Mouse (Mus musculus) megakaryocyte, embryonic 14.5 days (primary cell): ENCODE data around the gene Lix1l.

Source experiments
- FLI1 ChIP-seq: IDR thresholded peaks from 2 replicates; pipeline ENCODE4 v1.6.1; 2012; ENCODE audit warnings: low read length, inconsistent platforms, mixed read lengths
- GATA1 ChIP-seq: IDR thresholded peaks from 3 replicates; pipeline ENCODE4 v1.6.1; 2012; ENCODE audit warnings: mixed read lengths, low read length, inconsistent platforms, borderline replicate concordance

DNA sequence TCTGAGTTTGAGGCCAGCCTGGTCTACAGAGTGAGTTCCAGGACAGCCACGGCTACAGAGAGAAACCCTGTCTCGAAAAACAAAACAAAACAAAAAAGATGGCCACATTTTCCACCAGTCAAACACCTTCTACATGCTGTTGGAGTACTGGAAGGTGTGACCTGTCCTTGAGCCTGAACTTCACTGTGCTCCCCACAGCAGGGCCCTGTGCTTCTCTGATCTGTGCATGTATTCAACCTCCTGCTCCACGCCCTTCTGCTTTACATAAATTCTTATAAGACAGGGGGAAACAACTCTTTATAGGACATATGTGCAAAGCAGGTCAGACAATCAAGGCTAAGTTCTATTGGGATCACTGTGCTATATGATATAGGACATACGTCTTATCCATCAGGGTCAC, 22.3 kb downstream of the Lix1l start:
- TF ChIP-seq FLI1 (no peak), GATA1 (no peak)
